Mouse (Mus musculus): Measurements from ENCODE around the gene Smyd4.
A peak's percentile ranks its signal among the peaks of the same experiment; 100 is the strongest.

Gene Smyd4

DNA sequence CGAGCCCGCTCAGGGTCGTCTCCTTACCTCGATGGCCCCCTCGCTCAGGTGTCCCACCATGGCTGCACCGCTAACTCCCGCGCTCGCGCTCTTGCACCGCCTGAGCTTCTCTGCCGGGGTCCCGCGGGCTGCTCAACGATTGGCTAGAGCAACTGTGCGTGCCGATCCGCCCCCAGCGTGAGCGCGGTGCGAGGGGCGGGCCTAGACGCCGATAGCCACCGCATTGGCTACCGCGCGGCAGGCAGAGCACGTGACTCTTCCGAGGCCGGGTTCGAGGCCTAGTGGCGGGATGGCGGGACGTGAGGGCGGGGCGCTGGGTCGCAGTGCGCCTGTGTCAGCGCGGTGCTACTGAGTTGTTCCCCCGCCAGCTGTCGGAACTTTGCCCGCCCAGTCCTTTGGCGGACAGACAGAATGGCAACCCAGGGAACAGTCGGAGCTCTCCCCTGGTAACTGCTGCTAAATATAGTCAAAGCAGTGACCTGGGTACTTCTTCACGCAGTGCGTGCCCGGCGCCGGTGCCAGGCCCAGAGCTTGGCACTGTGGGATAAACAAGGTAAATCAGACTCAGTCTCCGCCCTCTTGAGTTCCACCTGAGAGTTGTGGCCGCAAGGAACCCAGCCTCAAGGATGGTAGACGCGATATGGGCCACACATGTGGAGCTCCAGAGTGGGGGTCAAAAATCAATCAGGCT lies at the start of gene Smyd4, which contains the start of gene Rpa1:
Smyd4 (plus strand) TSS at position 235 of the 691 bp plus-strand sequence.
Rpa1 (minus strand) TSS at position 126 of the 691 bp plus-strand sequence.
- peak; percentile 96 for DNase-seq (ENCODE audit: low read depth, low spot score)

DNA sequence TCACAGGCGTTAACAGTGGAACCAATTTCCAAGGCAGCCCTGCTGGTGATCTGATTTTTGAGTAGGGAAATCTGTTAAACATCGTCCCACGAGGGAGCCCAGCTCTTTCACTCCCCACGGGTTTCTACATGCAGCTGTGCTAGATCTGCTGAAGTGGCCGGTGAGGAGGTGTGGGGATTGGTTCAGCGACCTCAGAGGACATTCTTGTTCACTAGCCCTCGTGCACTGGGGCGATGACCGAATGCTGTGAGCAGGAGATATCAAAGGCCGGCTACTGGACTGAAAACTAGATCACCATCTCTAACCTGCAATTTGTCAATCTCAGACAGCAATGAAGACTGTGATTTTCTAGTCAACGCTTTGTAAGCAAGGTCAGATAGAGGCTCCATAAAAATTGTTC lies 49.7 kb upstream of the Smyd4 start:
- no peak for DNase-seq (ENCODE audit: low read depth, low spot score)

DNA sequence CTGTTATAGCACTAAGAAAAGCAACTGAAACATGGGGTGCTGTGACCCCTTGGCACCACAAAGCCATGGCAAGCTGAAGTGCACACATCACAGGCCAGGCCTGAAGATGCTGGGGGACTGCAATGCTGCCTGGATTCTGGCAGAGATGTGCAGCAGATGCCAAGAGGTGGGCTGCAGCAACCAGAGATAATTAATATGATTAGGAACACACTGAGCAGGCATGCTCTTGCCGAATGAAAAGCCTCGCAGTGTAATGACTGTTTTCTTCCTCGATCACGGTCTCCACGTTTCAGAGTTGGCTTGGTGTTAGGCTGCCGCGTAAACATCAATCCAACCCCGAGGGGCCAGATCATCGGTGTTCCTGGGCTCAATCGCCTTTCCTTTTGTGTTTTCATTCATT lies 48.4 kb upstream of the Smyd4 start:
- no peak for DNase-seq (ENCODE audit: low read depth, low spot score)

DNA sequence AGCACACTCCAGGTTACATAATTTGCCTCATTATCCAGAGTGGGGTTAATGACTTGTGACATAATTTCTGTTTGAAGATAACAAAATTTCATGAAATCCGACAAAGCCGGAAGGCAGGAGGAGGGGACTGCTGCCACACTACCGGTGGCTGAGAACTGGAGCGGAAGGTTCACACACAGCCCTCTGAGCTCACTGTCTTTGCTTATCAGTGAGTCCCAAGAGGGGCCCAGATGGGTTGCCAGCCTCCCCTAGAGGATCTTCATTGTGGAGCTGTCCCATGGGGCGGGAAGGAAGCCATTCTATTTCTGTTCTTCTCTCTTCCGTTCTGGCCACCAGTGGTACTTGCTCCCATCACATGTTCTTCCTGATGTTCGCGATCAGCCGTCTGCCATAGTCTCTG lies 47.3 kb upstream of the Smyd4 start:
- DNase-seq (ENCODE audit: low read depth, low spot score): no peak

DNA sequence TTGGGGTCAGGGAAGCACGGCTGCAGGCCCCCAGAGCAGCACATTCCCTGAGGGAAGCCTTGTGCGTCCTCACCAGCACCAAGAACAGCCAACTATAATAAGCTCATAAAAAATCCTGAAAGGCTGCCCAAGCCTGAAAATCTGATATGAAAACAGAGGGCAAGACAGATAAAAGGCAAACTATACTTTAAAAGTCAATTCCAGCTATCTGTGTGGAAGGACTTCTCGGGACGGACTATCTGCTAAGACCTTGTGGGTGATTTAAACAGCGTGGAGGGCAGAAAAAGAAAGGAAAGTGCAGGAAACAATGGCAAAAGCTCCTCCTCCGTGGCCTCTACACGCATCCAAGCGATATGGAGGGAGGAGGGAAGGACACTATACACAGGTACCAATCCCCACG lies 43.4 kb upstream of the Smyd4 start:
- no peak for DNase-seq (ENCODE audit: low read depth, low spot score)

DNA sequence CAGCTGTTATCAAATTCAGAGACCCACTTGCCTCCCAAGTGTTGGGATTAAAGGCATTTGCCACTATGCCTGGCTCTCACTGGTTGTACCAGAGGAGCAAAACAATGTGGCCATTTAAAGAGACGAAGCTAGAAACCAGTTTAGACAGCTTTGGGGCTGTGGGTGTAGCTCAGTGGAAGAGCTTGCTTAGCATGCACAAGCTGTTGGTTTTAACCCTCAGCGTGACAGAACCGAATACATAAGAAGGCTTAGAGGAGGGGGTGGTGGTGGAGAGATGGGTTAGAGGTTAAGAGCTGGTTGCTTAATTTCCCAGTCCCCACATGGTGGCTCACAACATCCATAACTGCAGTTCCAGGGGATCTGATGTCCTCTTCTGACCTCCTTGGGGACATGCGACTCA lies 39.6 kb upstream of the Smyd4 start:
- no peak for DNase-seq (ENCODE audit: low read depth, low spot score)

DNA sequence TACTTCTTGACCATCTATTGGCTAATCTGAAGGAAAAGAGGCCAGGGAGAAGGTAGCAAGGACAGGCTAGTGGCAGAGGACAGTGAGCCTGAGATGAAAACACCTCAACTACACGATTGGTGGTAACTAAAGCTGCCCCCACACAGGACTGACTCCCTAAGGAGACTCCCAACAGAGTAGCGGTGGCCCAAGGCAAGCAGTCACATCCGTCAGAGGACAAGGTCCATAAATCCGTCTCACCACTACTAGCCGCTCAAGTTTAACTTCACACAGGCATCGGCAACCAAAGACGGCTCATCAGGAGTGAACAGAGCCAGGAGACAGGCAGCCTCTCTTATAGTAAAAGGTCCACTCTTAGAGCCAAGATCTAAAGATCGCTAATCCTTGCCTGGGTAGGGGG lies 37.4 kb upstream of the Smyd4 start:
- DNase-seq (ENCODE audit: low read depth, low spot score): no peak

DNA sequence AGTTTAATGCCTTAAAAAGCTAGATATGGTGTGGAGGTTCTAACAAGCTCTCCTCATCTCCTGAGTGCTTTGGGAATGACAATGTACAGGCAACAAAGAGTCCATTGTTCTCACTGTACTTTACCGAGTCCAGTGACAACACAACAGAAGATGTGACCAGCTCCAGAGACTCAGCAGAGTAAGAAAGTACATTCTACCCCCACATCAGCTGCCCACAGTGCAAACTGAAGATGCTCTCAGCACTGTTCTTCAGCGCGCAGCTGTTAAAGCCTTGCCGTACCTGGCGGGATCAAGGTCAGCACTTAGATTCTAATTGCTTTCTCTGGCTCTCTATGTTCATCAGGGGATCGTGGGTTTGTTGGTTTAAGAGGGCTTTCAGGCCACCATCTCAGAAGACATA lies 36.5 kb upstream of the Smyd4 start:
- DNase-seq (ENCODE audit: low read depth, low spot score): no peak

DNA sequence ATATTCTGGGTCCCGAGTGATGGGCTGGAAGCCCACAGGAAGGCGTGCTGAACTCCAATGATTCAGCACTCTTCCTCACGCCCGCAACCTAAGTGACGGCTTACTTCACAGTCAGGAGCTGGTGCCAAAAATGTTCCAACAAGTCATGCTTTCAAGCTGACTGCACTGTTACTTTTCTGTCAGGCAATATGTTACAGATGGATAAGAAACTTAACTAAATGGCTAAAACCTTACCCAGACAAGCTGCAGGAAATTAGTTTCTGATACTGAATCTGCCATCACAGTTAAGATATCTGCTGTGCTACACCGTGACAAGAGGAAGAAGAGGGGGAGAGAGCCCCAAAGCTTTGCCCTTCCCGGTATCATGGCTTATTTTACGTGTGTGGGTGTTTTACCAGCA lies 34.4 kb upstream of the Smyd4 start:
- no peak for DNase-seq (ENCODE audit: low read depth, low spot score)

DNA sequence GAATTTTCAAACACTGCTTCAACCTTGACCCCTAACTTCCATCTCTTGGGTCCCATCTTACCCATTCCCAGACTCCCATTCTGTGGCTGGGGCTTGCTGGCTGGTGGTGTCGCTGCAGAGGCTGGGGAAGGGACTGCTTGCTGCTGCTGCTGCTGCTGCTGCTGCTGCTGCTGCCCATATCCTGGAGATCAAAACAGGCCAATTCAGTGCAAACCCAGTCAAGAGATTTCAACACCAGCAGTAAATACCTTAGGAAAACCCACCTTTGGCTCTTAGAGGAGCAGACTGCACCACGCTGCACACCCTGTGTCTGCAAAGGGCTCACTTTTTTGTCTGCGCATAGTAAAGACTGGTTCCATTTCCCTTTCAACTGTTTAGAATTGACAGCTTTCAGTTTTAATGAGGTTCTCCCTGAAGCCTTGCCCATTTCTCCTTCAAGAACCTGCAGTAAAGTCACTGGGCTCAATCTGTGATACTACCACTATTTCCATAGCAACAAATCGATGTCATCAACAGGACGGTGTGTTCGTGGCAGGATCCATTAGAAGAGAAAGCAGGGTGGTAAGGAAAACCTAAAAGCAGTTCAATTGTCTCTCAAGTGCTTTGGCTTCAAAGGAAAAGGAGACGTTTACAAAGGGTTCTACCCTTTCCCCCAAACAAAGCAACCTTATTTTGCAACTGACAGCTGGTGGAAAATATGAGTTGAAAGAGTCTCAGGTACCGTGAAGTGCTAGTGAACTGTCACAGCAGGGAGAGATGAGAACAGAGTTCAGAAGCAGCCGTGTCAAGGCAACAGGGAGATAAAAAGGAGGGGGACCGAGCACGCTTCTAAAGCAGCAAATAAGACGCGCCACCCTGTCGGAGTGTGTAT lies 29.6 kb upstream of the Smyd4 start:
- peak; percentile 91 for DNase-seq (ENCODE audit: low read depth, low spot score)

DNA sequence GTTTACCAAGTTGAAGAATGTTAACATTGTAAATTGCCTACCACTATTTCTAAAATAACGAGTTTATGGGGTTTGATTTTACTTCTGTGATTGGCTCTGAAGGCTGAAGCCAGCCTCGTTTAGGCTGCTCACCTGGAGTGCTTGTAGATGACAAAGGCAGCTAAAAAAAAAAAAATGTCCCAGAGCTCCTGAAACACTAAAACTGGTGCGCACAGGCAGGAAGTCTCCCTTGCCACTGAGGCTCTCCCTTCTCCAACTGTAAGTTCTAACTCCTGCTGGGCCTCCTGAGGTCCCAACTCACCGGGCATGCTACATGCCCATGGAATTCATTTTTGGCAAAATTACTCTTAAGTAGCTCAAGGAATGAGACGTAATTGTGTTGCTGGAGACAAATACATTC lies 29.0 kb upstream of the Smyd4 start:
- DNase-seq (ENCODE audit: low read depth, low spot score): no peak

DNA sequence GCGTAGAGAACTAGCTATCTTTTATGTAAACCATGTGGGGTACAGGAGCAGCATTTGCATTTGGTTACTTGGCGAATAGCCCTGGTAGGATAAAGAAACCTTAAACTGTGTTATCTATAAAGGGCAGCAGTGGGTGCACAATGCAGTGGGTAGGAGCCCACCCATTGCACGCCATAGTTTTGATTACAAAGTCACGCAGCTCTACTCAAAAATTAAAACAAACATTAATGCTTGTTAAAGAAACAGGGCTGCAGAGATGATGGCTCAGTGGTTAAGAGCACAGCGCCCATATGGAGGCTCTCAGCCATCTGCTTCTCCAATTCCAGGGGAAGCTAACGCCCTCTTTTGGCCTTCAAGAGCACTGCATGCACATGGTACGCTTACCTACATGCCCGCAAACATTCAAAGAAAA lies 24.9 kb upstream of the Smyd4 start:
- no peak for DNase-seq (ENCODE audit: low read depth, low spot score)

DNA sequence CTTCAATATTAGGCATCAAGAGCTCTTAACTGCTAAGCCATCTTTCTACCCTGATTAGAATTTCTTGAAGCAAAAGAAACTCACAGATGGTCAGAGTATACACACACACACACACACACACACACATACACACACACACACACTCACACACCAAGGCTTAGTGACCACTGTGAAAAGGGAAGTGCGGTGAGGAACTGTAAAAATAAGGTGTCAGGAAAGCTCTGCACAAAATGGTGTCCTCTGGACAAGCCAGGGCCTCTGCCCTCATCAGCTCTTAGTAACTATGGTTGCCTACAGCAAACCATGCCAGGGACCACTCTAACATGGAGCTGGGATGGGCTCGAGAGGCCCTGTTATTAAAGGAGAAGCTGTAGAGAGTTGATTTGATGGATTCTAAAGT lies 23.8 kb upstream of the Smyd4 start:
- DNase-seq (ENCODE audit: low read depth, low spot score): no peak

DNA sequence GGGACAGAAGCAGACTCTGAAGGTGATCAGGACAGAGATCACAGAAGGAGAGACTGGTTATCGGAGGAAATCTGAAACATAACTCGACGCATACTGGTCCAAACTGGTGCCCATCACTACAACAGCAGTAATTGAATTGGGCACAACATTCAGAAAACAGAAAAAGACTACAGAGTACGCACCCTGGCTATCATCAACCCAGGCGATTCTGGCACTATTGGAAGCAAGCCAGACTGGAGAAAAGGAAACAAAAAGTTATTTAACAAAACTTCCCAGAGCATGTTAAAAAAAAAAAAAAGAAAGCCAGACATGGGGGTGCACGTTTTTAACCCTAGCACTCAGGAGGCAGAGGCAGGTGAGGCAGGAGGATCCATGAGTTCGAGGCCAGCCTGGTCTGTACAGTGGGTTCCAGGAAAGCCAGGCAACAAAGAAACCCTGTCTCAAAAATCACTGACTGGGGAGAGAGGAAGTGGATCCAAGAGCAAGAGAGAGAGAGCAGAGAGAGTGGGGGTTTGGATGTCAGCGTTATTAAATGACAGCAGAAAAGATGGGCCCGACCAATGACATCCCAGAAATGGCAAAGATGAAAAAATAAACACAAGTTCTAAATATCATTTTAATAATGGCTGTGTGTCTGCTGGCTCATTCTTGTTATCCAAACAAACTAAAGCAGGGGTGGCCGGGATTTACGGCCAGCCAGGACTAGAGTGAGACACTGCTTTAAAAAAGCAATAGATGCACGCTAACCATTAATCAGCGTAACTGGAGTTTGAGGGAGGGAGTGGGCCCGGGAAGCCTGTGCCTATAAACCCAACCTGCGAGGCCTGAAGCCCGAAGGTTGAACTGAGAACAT lies 22.9 kb upstream of the Smyd4 start:
- DNase-seq (ENCODE audit: low read depth, low spot score): no peak

DNA sequence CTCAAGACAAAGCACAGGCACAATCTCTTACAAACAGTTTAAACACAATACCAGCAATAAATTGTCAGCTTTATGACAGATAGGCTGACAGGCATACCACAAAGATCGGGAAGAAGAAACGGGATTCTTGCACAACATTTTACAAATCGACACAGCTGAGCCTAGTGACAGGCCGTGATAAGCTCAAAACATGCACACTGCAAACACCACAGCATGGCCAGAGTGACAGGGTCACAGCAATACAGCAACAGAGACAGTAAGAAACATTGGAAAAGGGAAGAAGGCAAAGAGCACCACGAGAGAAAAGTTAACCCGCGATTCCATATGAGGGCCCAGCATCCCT lies 22.3 kb upstream of the Smyd4 start:
- no peak for DNase-seq (ENCODE audit: low read depth, low spot score)

DNA sequence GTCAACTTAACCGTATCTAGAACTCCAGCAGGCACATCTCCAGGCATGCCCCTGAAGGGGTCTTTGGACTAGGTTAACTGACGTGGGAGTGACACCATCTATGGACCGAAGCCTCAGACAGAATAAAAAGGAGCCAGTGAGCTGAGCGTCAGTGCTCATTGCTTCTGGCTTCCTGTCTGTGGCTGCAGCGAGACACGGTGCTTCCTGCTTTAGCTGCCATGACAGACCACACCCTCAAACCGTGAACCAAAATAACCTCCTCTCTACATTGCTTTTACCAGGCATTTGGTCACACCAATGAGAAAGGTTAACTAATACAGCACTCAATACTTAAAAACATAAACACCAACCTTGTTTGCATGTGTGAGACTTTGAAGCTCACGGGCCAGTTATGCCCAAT lies 11.6 kb upstream of the Smyd4 start:
- DNase-seq (ENCODE audit: low read depth, low spot score): peak; percentile 88

DNA sequence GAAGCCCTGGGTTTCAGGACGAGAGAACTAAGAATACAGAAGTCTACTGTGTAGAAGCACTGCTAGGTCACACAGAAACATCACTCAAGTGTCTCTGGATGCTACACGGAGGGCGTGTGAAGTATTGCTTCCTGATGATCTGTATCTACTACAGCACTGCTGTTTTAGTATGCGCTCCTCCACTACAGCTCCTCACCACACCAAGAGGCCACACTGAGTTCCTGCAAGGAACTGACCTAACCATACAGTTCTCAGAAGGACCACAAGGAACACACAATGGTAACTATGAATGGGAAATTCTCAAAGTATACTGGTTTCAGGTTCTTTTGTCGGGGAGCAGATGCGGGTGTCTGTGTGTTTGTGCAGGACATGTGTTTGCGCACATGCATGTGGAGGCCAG lies 11.0 kb upstream of the Smyd4 start:
- DNase-seq (ENCODE audit: low read depth, low spot score): peak; percentile 71

DNA sequence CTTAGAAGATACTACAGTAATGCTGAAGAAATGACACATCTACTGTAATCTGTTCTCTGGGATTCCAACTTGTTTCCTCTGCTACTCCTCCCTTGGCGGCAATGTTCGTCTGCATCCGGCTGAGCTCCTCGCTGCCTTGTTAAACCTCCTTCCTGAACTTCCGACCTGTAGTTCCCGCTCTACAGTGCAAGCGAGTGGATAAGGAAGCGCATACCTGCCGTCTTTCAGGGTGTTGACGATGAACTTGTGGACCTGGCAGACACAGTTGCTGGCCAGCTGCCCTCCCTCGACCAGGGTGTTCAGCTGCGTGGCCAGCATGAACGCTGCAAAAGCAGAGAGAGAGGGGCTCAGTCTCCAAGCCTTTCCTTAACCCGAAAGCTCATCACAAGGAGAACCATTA lies 8.2 kb upstream of the Smyd4 start:
- no peak for DNase-seq (ENCODE audit: low read depth, low spot score)

DNA sequence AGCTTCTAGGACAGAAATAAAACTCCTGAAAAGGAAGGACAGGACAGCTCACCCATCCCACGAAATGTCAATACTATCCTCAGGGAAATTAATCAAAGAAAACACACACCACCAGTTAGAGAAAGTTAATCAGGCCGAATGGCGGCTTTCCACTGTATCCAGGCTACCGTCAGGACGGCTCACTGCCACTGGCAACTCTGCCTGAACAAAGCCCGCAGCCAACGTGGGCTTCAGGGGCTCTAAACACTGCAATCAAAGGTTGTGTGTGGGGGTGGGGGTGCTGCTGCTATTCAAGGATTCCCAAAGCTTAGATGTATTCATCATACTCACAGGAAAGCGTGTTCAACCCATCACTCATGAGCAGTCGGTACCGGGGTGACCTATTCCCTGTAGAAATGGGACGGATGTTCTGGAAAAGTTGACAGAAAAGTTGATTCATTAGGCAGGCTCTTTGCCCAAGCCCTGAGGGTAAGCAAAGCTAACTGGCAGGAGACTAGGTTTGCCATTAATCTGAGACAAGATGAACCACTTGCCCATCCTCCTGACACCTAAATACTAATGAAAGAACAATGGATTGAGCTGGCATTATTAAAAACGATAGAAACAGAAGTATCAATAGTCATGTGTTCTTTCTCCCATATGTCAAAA lies 7.4 kb upstream of the Smyd4 start:
- DNase-seq (ENCODE audit: low read depth, low spot score): no peak

DNA sequence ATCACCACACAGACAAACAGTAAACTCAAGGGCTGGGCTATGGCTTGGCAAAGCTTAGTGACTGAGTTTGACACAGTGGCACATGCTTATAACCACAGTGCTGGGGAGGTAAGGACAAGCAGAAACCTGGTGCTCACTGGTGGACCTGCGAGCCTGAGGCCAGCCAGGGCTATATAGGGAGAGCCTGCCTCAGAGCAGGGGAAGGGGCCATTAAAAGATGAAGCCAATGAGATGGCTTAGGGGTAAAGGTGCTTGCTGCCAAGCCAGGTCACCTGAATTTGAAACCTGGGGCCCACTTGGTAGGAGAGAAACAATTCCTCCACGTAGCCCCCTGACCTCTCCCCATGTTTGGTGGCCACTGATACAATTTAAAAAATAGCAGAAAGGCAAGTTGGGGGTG lies 5.1 kb upstream of the Smyd4 start:
- DNase-seq (ENCODE audit: low read depth, low spot score): no peak

DNA sequence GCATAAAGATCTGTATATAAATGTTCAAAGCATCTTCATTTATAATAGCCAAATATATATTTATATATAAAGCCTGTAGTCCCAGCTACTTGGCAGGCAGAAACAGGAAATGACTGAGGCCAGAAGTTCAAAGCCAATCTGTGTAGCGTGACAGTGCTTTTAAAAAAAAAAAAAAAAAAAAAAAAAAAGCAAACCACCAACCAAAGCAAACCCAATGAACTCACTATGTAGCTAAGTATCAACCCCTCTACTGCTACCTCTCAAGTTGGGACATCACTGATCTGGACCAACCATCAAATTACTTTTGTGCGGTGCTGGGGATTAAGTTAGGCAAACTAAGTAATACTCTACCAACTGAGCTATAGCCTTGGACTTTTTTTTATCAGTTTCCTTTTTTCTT lies 4.1 kb upstream of the Smyd4 start:
- DNase-seq (ENCODE audit: low read depth, low spot score): peak; percentile 75

DNA sequence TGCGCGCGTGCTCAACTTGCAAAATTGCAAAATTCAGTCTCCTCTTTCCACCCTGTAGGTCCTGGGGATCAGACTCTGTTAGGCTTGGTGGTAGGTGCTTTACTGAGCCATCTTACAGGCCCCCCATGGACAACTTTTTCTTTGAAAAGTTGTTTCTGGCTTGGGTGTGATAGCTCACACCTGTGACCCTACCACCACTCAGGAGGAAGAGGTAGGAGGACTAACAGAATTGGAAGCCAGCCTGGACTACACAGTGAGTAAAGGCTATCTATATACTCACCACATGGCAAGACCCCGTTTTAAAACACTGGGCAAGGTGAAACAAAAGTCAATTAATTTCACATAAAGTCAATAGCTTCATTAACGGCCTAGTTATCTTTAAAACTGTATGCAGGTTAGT lies 3.5 kb upstream of the Smyd4 start:
- no peak for DNase-seq (ENCODE audit: low read depth, low spot score)
